Mouse (Mus musculus): ENCODE measurements around the gene Fam219b.

- TF ChIP-seq CTCF (IDR thresholded peaks at IDR 0.05; ENCODE audit: low read depth) (no peak), EP300 (IDR thresholded peaks at IDR 0.05; ENCODE audit: low read depth) (no peak)
These were observed 6.6 kb downstream of the Fam219b start for GRCm38 (mm10) chr9:57543951-57544350.

Measured in liver, postnatal 0 days (tissue).